Mouse (Mus musculus) ES-E14 (cell line): ENCODE measurements around the gene Pcgf5. TPM values are rescaled to one million over a fixed set of nuclear protein-coding genes. Genes with fewer than 3 reads are reported as not detected.

Experiments
- DNase-seq: peaks from one replicate; pipeline ENCODE4 v3.0.0-alpha.2; 2013; ENCODE audit warnings: low read depth, low spot score
- H3K27ac ChIP-seq: 2 replicates; pipeline ENCODE4 v1.5.1; 2012; ENCODE audit warnings: low read depth, mild to moderate bottlenecking, low read length, moderate library complexity, mixed read lengths; ENCODE audit not compliant: poor library complexity, insufficient read depth, severe bottlenecking
- H3K36me3 ChIP-seq: 2 replicates; pipeline ENCODE4 v1.6.1; 2012; ENCODE audit warnings: mild to moderate bottlenecking, low read length, moderate library complexity, mixed read lengths; ENCODE audit not compliant: control insufficient read depth, poor library complexity, insufficient read depth, severe bottlenecking
- H3K4me1 ChIP-seq, 2 experiments: fragments of 150-350 bp in 1 of 2; sonication (generic) in 1 of 2; 2 replicates each; pipeline ENCODE4 v1.6.1; 2012; ENCODE audit warnings: low read length in 2 of 2, mild to moderate bottlenecking in 1 of 2, mixed read lengths in 1 of 2; ENCODE audit not compliant: control insufficient read depth in 2 of 2, insufficient read depth in 2 of 2, poor library complexity in 1 of 2
- H3K4me3 ChIP-seq, 2 experiments: fragments of 150-350 bp in 1 of 2; sonication (generic) in 1 of 2; 2 replicates each; pipeline ENCODE4 v1.5.1; 2012; ENCODE audit warnings: low read length in 2 of 2, low read depth in 1 of 2, mild to moderate bottlenecking in 1 of 2, mixed read lengths in 1 of 2; ENCODE audit not compliant: insufficient read depth in 1 of 2, poor library complexity in 1 of 2, severe bottlenecking in 1 of 2
- H3K9ac ChIP-seq: 2 replicates; pipeline ENCODE4 v1.6.1; 2012; ENCODE audit warnings: low read depth, mild to moderate bottlenecking, low read length, mixed read lengths; ENCODE audit not compliant: poor library complexity, insufficient read depth, severe bottlenecking
- H3K9me3 ChIP-seq: fragments of 150-350 bp; sonication (generic); 2 replicates; pipeline ENCODE4 v1.6.1; 2012; ENCODE audit warnings: low read depth, mild to moderate bottlenecking, low read length; ENCODE audit not compliant: control insufficient read depth, insufficient read depth
- CHD2 ChIP-seq: IDR thresholded peaks from 2 replicates; pipeline ENCODE4 v1.6.1; 2014; ENCODE audit warnings: mild to moderate bottlenecking, low read depth, low read length, inconsistent platforms
- HCFC1 ChIP-seq: IDR thresholded peaks from 2 replicates; pipeline ENCODE4 v1.6.1; 2012; ENCODE audit warnings: low read length, inconsistent platforms, borderline replicate concordance; ENCODE audit not compliant: insufficient read depth
- MAFK ChIP-seq: IDR thresholded peaks from 2 replicates; pipeline ENCODE4 v1.6.1; 2014; ENCODE audit warnings: mild to moderate bottlenecking, low read depth, low read length, inconsistent platforms; ENCODE audit not compliant: insufficient read depth
- ZC3H11A ChIP-seq: IDR thresholded peaks from 2 replicates; pipeline ENCODE4 v1.6.1; 2012; ENCODE audit warnings: low read depth, mild to moderate bottlenecking, inconsistent platforms, low read length, borderline replicate concordance
- ZNF384 ChIP-seq: IDR thresholded peaks from 2 replicates; pipeline ENCODE4 v1.6.1; 2012; ENCODE audit warnings: low read depth, low read length, inconsistent platforms
- in situ Hi-C, 2 experiments: fragments of 600-800 bp; cut with MboI; formaldehyde crosslinking; loops; one replicate each; pipeline ENCODE4 v1.15.1; 2025; ENCODE audit warnings: low sequenced_read_pairs in 2 of 2, inconsistent platforms in 1 of 2; ENCODE audit not compliant: unreplicated experiment in 2 of 2
- total RNA-seq: library from RNA; depleted of rRNA; stranded (reverse); fragments of 300-350 nt; gene quantifications from 2 replicates; pipeline ENCODE4 v1.2.3, GENCODE M21; 2012

Gene Pcgf5
- total RNA-seq, 1 experiment: 21.5 TPM

- no peak for DNase-seq
- TF ChIP-seq MAFK (no peak), HCFC1 (no peak), ZNF384 (no peak), ZC3H11A (no peak), CHD2 (no peak)
- in situ Hi-C loops: no loop called here
- Histone ChIP-seq H3K9me3 (no peaks in the 10 kb centered on the region), H3K36me3 (no peaks in the 10 kb centered on the region), H3K9ac (no peak overlapping the region), H3K4me3 (no peak overlapping the region), H3K27ac (no peak overlapping the region), H3K4me1 (no peaks in the 10 kb centered on the region)
Observed at GRCm38 (mm10) chr19:36323326-36323725, 24.8 kb upstream of the Pcgf5 start.

- Histone ChIP-seq H3K9me3 (no peaks in the 10 kb centered on the region), H3K4me1 (no peaks in the 10 kb centered on the region), H3K4me3 (no peak overlapping the region), H3K27ac (no peak overlapping the region), H3K9ac (no peak overlapping the region), H3K36me3 (no peaks in the 10 kb centered on the region)
- in situ Hi-C loops: no loop called here
- no peak for DNase-seq
- TF ChIP-seq HCFC1: no peak
- TF ChIP-seq ZNF384: no peak
Observed at GRCm38 (mm10) chr19:36328678-36329077, 19.4 kb upstream of the Pcgf5 start.

GRCm38 (mm10) chr19:36347376-36347775, 733 bp upstream of the Pcgf5 start:
- H3K4me1 ChIP-seq: 0 out of 4 replicates have a peak, but pooled peaks cover 0 to 2% of the 10 kb centered on the region in 2 experiments
- DNase-seq: no peak
- H3K9ac ChIP-seq: no peak overlapping the region
- no peaks in the 10 kb centered on the region for H3K9me3 ChIP-seq
- no peak overlapping the region for H3K27ac ChIP-seq
- in situ Hi-C loops: no loop called here
- H3K36me3 ChIP-seq: no peaks in the 10 kb centered on the region
- peak overlapping the region in 1 of 2 experiments; percentile 83; a peak in 3 of 4 replicates for H3K4me3 ChIP-seq
- TF ChIP-seq ZNF384 (no peak), HCFC1 (no peak), CHD2 (no peak), ZC3H11A (no peak), MAFK (no peak)

- Histone ChIP-seq H3K4me3 (peak overlapping the region; percentile 82 to 83), H3K36me3 (no peaks in the 10 kb centered on the region), H3K9ac (peak overlapping the region; percentile 70; the same call in 1 of the 2 replicates), H3K9me3 (no peaks in the 10 kb centered on the region), H3K27ac (no peak overlapping the region), H3K4me1 (0 out of 4 replicates have a peak, but pooled peaks cover 0 to 2% of the 10 kb centered on the region in 2 experiments)
- in situ Hi-C loops: no loop called here
- DNase-seq: peak; percentile 42
- TF ChIP-seq CHD2 (no peak), ZNF384 (no peak), MAFK (no peak), HCFC1 (no peak), ZC3H11A (no peak)
Observed at GRCm38 (mm10) chr19:36347831-36348160, 313 bp upstream of the Pcgf5 start.

- TF ChIP-seq ZC3H11A (no peak), MAFK (no peak), CHD2 (no peak), HCFC1 (no peak), ZNF384 (no peak)
Observed at GRCm38 (mm10) chr19:36348801-36349486, 835 bp downstream of the Pcgf5 start.

More at GRCm38 (mm10) chr19:36348801-36349486, 835 bp downstream of the Pcgf5 start:
- peak overlapping the region; percentile 82 to 83 for H3K4me3 ChIP-seq
- DNase-seq: peak; percentile 17
- H3K9ac ChIP-seq: peak overlapping the region; percentile 70
- in situ Hi-C loops: no loop called here
- no peaks in the 10 kb centered on the region for H3K9me3 ChIP-seq
- H3K4me1 ChIP-seq: 0 out of 4 replicates have a peak, but pooled peaks cover 0 to 2% of the 10 kb centered on the region in 2 experiments
- H3K27ac ChIP-seq: no peak overlapping the region
- H3K36me3 ChIP-seq: no peaks in the 10 kb centered on the region
